Mouse (Mus musculus) liver, embryonic 15.5 days (tissue): Measurements from ENCODE around the gene Shld2. TPM values are rescaled to one million over a fixed set of nuclear protein-coding genes. Genes with fewer than 3 reads are reported as not detected.

Experiments used
- ATAC-seq: fragments of 200-750 bp; cut with Nextera tagmentation; 2 replicates; pipeline ENCODE4 v1.8.0; 2017; ENCODE audit warnings: moderate number of reproducible peaks, mild to moderate bottlenecking, moderate library complexity; ENCODE audit not compliant: insufficient read depth
- H3K27ac ChIP-seq: fragments of 300-500 bp; sonication (generic); replicated peaks from 2 replicates; pipeline ENCODE4 v1.5.1; 2015; ENCODE audit warnings: mild to moderate bottlenecking, inconsistent platforms
- H3K27me3 ChIP-seq: fragments of 300-500 bp; sonication (generic); 2 replicates; pipeline ENCODE4 v1.6.1; 2015; ENCODE audit warnings: mild to moderate bottlenecking, inconsistent platforms
- H3K36me3 ChIP-seq: fragments of 300-500 bp; sonication (generic); replicated peaks from 2 replicates; pipeline ENCODE4 v1.6.1; 2015; ENCODE audit warnings: moderate library complexity, mild to moderate bottlenecking, inconsistent platforms
- H3K4me1 ChIP-seq: fragments of 300-500 bp; sonication (generic); replicated peaks from 2 replicates; pipeline ENCODE4 v1.6.1; 2015; ENCODE audit warnings: inconsistent platforms
- H3K4me2 ChIP-seq: fragments of 300-500 bp; sonication (generic); 2 replicates; pipeline ENCODE4 v1.6.1; 2015; ENCODE audit warnings: moderate library complexity, mild to moderate bottlenecking, inconsistent platforms
- H3K4me3 ChIP-seq: fragments of 300-500 bp; sonication (generic); replicated peaks from 2 replicates; pipeline ENCODE4 v1.5.1; 2015; ENCODE audit warnings: mild to moderate bottlenecking, inconsistent platforms
- H3K9ac ChIP-seq: fragments of 300-500 bp; sonication (generic); 2 replicates; pipeline ENCODE4 v1.6.1; 2015; ENCODE audit warnings: moderate library complexity, mild to moderate bottlenecking, inconsistent platforms
- H3K9me3 ChIP-seq: fragments of 300-500 bp; sonication (generic); replicated peaks from 2 replicates; pipeline ENCODE4 v1.6.1; 2016; ENCODE audit warnings: inconsistent platforms
- WGBS: fragments of 180-500 bp; shearing (Covaris S2); methylation state at CpG from one replicate; pipeline ENCODE4 v1.1.7; 2015; ENCODE audit warnings: mixed read lengths; ENCODE audit not compliant: insufficient replicate concordance; 5-methylcytosine and 5-hydroxymethylcytosine counted together
- polyA plus RNA-seq: library from polyadenylated mRNA; unstranded; fragments of >200 nt; fragmentation: Nextera tagmentation; extraction: Ambion mirVana; gene quantifications from 2 replicates; pipeline ENCODE4 v1.2.1, GENCODE M21; 2015

The Shld2 gene
- polyA plus RNA-seq, result 7.1 and 8.4 TPM in 2 replicates

DNA sequence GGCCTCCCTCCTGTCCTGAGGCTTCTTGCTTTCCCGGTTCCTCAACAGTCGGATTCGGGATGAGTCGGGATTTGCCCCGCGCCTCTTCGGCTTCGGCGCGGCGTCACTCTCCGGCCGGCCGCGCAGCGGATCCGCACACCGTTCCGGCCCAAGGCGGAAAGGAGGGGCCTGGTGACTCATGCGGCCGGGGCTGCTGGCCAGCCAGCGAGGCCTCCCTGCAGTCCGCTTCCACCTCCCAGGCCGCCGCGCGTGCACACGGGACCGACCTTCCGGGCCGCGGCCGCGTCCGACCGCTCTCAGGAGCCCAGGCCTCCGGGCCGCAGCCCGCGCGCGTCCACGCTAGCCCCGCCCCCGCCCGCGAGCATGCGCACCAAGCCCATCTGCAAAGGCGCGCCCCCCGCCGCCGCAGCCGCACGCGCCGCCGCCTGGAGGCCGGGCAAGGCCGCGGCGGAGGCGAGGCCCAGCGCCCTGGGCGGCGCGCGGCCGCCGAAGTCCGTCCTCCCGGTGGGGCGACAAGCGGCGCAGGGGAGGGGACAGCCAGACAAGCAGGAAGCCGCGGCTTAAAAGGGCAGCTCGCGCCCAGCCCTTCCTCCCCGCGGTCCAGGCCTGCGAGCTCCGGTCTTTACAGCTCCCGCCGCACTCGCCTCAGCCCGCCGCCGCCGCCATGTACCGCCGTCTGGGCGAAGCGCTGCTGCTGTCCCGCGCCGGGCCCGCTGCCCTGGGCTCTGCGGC is at the start of gene Shld2, which contains the start of gene Glud1:
TSS of gene Shld2 (minus strand) at position 260 of the 732 bp plus-strand sequence.
TSS of gene Glud1 (plus strand) at position 494 of the 732 bp plus-strand sequence.
- H3K4me3 ChIP-seq, result peak within 1 kb of the TSS; percentile 79
- under 1% methylated on average over 100 of the region's 100 CpGs for WGBS
- peak within 1 kb of the TSS; percentile 82 for H3K27ac ChIP-seq
- peaks cover 26% of the 10 kb centered on the region for H3K4me1 ChIP-seq
- H3K27me3 ChIP-seq, result 0 out of 2 replicates have a peak, but pooled peaks cover 8% of the 10 kb centered on the region
- H3K4me2 ChIP-seq, result peak within 1 kb of the TSS; percentile 98
- peak; percentile 92 for ATAC-seq
- H3K9me3 ChIP-seq, result no peaks in the 10 kb centered on the region
- H3K9ac ChIP-seq, result peak within 1 kb of the TSS; percentile 82
- no peaks in the 10 kb centered on the region for H3K36me3 ChIP-seq

DNA sequence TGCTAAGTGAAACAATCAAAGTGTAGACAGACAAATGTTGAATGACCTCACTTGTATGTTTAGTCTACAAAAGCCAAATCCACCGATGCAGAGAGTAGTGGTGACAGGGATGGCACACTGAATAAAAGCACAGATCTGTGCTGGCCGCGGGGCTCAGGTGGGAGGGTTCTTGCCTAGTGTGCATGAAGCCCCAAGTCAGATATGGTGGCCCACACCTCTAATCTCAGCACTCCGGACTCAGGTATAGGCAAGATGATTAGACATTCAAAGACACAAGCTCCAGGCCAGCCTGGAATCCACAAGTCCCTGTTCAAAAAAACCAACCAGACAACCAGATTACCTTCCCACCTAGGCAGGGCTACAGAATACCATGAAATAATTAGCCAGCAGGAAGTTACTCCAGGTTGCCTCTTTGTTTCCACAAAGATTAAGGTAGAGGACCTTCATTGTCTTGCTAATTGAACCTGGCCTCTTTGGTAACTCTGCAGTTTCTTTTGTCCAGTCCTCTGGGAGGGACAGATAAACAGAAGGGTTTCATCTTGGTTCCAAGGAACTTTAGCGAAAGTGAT is 49.5 kb upstream of the Shld2 start:
- Histone ChIP-seq H3K9me3 (no peaks in the 10 kb centered on the region), H3K27me3 (no peaks in the 10 kb centered on the region), H3K4me2 (no peak overlapping the region), H3K27ac (no peak overlapping the region), H3K9ac (no peak overlapping the region), H3K4me3 (no peak overlapping the region), H3K4me1 (peaks cover 26% of the 10 kb centered on the region), H3K36me3 (no peaks in the 10 kb centered on the region)
- 37% methylated on average over 5 of the region's 5 CpGs for WGBS
- no peak for ATAC-seq

DNA sequence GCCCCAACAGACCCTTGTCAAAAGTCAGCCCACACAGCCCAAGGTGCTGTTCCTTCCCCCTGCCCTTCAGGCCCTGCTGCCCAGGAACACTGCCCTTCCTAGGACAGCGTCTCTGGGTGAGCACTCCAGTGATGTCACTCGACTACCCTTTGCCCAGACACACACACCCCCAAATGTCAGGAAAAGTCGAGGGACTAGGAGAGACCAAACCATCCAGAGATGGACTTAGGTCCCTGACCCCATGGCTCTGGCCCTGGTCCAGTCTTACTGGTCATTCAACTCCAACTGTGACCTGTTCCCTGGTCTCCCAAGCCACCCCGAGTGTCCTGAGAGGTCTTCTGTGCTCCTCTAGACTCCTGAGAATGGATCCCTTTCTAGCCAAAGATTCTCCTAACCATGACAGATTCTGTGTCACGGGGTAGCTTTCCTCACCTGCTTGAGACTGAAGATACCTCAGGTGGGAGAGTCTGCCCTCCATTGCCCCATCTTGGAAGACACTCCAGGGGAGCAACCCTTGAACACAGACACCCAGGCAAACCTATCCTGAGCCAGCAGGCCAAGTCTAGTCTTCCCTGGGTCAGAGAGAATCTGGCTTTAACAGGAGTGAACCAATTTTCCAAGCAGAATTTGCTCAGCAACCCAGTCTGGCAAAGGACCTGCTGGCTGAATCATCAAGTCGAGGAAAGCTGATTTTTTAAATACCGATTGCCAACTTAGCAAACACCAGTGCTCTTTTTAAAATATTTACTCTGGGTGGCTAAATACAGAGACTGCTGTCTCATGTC is 47.6 kb upstream of the Shld2 start:
- Histone ChIP-seq H3K4me3 (no peak overlapping the region), H3K4me1 (peaks cover 16% of the 10 kb centered on the region), H3K4me2 (no peak overlapping the region), H3K27ac (peak overlapping the region; percentile 61), H3K9ac (no peak overlapping the region), H3K9me3 (no peaks in the 10 kb centered on the region), H3K36me3 (no peaks in the 10 kb centered on the region), H3K27me3 (no peaks in the 10 kb centered on the region)
- ATAC-seq, result peak; percentile 71
- WGBS, result 51% methylated on average over 7 of the region's 7 CpGs

DNA sequence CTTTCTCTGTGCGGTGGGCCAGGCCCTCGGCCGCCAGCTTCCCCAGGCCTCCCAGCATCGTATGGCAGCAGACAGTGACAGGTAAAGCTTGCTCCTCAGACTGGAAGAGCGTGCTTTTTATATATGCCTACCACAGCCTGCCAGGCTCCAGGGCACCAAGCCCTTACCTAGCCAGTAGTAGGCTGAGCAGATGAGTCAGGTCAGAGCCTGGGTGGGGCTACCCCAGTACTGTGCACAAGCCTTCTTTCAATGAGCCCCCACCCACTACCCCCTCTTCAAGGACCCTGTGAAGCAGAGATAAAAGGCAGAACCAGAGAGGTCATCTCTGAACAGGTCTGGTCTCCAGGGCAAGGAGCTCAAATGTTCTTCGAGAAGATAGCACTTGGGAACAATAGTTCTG is 45.0 kb upstream of the Shld2 start, which contains the start of gene Fam25c:
TSS of gene Fam25c (minus strand) at position 133 of the 400 bp plus-strand sequence.
- Histone ChIP-seq H3K9me3 (no peaks in the 10 kb centered on the region), H3K9ac (no peak within 1 kb of the TSS), H3K4me1 (peaks cover 12% of the 10 kb centered on the region), H3K4me2 (no peak within 1 kb of the TSS), H3K27ac (no peak within 1 kb of the TSS), H3K27me3 (no peaks in the 10 kb centered on the region), H3K36me3 (no peaks in the 10 kb centered on the region), H3K4me3 (no peak within 1 kb of the TSS)
- no peak for ATAC-seq
- 52% methylated on average over 6 of the region's 6 CpGs for WGBS

DNA sequence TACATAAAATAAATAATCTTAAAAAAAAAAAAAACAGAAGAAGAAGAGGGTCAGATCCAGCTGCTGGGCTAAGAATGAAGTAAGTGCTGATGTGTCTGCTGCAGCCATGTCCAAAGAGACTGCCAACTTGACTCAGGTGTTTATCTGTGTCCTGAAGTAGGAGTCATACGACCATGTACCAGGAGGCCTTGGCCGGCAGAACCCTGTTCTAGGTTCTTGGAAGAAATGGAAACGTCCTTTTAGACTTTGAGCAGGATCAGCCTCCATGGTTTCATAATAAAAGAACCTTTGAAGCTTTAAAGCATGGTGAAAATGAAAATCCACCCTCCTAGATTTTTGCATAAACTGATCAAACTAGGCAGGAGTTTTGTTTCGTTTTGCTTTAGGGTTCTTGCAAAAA is 44.2 kb upstream of the Shld2 start:
- ATAC-seq, result no peak
- Histone ChIP-seq H3K36me3 (no peaks in the 10 kb centered on the region), H3K9me3 (no peaks in the 10 kb centered on the region), H3K9ac (no peak overlapping the region), H3K4me1 (peaks cover 12% of the 10 kb centered on the region), H3K4me3 (no peak overlapping the region), H3K4me2 (no peak overlapping the region), H3K27ac (no peak overlapping the region), H3K27me3 (no peaks in the 10 kb centered on the region)
- 61% methylated on average over 4 of the region's 4 CpGs for WGBS

DNA sequence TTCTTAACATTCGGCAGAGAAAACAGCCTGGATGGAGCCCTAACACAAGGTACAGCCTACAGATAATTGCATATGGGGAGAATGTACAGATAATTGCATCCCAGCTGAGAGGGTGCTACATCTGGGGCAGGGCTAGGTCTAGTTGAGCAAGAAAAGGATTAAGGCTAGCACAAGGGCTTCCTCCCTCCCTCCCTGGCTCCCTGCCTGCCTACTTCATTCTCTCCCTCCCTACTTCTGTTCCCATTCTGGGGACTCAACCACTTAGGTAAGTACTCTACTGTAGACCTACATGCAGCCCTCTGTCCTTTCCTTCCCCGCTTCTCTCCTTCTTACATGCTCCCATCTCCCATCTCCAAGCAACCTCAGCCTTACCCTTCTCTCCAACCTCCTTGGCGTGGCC is 43.0 kb upstream of the Shld2 start:
- H3K9me3 ChIP-seq, result no peaks in the 10 kb centered on the region
- H3K36me3 ChIP-seq, result no peaks in the 10 kb centered on the region
- no peak overlapping the region for H3K4me2 ChIP-seq
- H3K4me1 ChIP-seq, result peaks cover 8% of the 10 kb centered on the region
- no peak overlapping the region for H3K4me3 ChIP-seq
- H3K9ac ChIP-seq, result no peak overlapping the region
- no peak overlapping the region for H3K27ac ChIP-seq
- 54% methylated on average over 3 of the region's 3 CpGs for WGBS
- ATAC-seq, result no peak
- no peaks in the 10 kb centered on the region for H3K27me3 ChIP-seq

DNA sequence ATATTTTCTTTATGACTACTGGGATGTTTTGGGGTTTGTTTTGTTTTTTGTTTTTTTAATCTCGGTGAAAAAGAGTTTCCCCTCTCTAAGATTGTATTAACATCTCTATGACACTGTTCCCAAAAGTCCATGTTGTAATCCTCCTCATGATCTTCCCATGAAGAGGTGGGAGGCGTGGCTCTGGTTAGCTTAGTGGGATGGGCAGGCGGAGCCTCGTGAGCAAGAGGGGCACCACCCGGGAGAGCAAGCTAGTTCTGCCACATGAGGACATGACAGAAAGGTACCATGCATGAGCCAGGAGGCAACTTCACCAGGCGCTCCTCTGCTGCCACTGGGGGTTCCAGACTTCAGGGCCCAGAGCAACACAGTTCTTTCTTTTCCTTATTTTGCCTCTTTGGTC is 42.2 kb upstream of the Shld2 start:
- H3K27ac ChIP-seq, result no peak overlapping the region
- H3K27me3 ChIP-seq, result no peaks in the 10 kb centered on the region
- H3K9ac ChIP-seq, result no peak overlapping the region
- H3K4me1 ChIP-seq, result peaks cover 6% of the 10 kb centered on the region
- H3K36me3 ChIP-seq, result no peaks in the 10 kb centered on the region
- H3K4me2 ChIP-seq, result no peak overlapping the region
- ATAC-seq, result no peak
- no peaks in the 10 kb centered on the region for H3K9me3 ChIP-seq
- no peak overlapping the region for H3K4me3 ChIP-seq
- WGBS, result 44% methylated on average over 6 of the region's 6 CpGs

DNA sequence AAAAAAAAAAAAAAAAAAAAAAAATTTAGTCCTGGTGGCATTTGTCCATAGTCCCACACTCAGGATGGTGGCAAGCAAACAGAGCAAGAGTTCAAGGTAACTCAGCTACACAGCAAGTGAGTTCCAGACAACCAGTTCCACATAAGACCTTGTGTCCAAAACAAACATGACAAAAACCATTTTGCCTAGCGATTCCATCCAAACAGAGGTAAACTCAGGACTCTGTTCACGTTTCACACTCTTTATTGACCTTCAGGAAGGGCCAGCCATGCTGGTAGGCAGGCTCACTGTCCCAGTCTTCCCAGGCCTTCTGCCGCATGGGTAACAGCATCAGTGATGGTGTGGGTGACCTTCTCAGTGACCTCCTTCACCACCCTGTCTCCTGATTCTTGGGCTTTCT is 41.4 kb upstream of the Shld2 start:
- Histone ChIP-seq H3K36me3 (no peaks in the 10 kb centered on the region), H3K4me1 (peaks cover 2% of the 10 kb centered on the region), H3K4me3 (no peak overlapping the region), H3K9ac (no peak overlapping the region), H3K9me3 (no peaks in the 10 kb centered on the region), H3K4me2 (no peak overlapping the region), H3K27ac (peak overlapping the region; percentile 45; the same call in 1 of the 2 replicates), H3K27me3 (no peaks in the 10 kb centered on the region)
- ATAC-seq, result peak; percentile 41
- 54% methylated on average over 3 of the region's 3 CpGs for WGBS

DNA sequence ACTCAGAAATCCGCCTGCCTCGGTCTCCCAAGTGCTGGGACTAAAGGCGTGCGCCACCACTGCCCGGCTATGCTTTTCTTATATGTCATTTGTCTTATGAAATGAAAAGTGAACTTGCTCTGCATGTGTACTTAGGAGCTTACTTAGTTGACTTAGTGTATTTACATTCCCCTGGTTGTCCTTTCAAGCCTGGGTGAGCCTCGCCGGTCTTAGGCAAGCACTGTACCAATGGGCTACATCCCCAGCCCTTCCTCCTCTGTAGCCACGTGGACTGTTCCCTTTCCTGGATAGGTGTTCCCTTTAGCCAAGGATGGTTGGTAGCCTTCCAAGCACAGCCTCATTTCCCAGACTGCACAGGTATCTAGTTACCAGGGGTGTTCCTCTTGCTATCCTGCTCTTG is 38.7 kb upstream of the Shld2 start:
- no peak overlapping the region for H3K4me2 ChIP-seq
- H3K4me3 ChIP-seq, result no peak overlapping the region
- H3K36me3 ChIP-seq, result peaks cover 4% of the 10 kb centered on the region
- ATAC-seq, result peak; percentile 63
- H3K9me3 ChIP-seq, result no peaks in the 10 kb centered on the region
- WGBS, result 63% methylated on average over 8 of the region's 8 CpGs
- no peaks in the 10 kb centered on the region for H3K27me3 ChIP-seq
- H3K4me1 ChIP-seq, result peaks cover 2% of the 10 kb centered on the region; the same call in 1 of the 2 replicates
- no peak overlapping the region; the same call in 1 of the 2 replicates for H3K27ac ChIP-seq
- H3K9ac ChIP-seq, result no peak overlapping the region

DNA sequence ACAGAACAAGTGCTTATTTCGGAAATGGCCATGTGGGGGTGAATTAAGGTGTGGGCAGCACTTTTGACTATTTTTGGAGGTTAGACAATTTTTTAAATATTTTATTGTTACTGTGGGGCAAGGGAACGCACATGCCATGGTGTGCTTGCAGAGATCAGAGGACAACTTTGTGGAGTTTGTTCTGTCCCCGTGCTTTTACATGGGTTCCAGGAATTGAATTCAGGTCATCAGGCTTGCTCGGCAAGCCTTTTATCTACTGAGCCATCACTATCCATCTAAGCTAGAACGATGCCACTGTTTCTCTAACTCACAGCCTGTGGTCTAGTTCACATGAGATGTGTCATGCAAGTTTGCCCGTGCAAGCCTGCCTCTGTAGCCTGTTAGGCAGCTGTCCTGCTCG is 38.0 kb upstream of the Shld2 start:
- WGBS, result 59% methylated on average over 7 of the region's 7 CpGs
- Histone ChIP-seq H3K4me3 (no peak overlapping the region), H3K9me3 (no peaks in the 10 kb centered on the region), H3K36me3 (peaks cover 4% of the 10 kb centered on the region), H3K4me2 (no peak overlapping the region), H3K27me3 (no peaks in the 10 kb centered on the region), H3K9ac (no peak overlapping the region), H3K27ac (peak overlapping the region; percentile 24; the same call in 1 of the 2 replicates), H3K4me1 (peaks cover 2% of the 10 kb centered on the region; the same call in 1 of the 2 replicates)
- no peak for ATAC-seq

DNA sequence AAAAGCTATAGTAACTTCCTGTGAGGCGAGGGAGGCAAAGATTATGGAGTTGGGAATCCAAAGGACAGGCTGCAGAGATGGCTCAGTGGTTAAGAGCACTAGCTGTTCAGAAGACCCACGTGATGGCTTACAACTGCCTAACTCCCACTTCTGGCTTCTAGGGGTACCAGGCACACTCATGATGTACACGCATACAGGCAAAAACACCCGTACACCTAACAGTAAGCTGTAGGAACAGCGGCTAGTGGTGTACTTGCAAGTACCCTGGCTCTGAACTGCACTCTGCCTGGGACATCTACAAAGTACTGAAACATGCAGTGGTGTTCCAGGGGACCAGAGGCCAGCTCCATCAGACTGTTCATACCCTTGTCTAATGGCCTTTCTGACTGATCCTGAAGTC is 36.8 kb upstream of the Shld2 start:
- no peaks in the 10 kb centered on the region for H3K9me3 ChIP-seq
- no peak overlapping the region for H3K4me2 ChIP-seq
- no peak overlapping the region for H3K4me3 ChIP-seq
- H3K4me1 ChIP-seq, result no peaks in the 10 kb centered on the region; the same call in 1 of the 2 replicates
- no peaks in the 10 kb centered on the region for H3K27me3 ChIP-seq
- H3K27ac ChIP-seq, result no peak overlapping the region
- 77% methylated on average over 5 of the region's 5 CpGs for WGBS
- no peak for ATAC-seq
- peaks cover 13% of the 10 kb centered on the region for H3K36me3 ChIP-seq
- no peak overlapping the region for H3K9ac ChIP-seq
